Mouse (Mus musculus): ENCODE results near the gene Shc3. TPM values are rescaled to one million over a fixed set of nuclear protein-coding genes. Genes with fewer than 3 reads are reported as not detected.

The Shc3 gene
- total and polyA plus RNA-seq, 3 experiments = not detected

DNA sequence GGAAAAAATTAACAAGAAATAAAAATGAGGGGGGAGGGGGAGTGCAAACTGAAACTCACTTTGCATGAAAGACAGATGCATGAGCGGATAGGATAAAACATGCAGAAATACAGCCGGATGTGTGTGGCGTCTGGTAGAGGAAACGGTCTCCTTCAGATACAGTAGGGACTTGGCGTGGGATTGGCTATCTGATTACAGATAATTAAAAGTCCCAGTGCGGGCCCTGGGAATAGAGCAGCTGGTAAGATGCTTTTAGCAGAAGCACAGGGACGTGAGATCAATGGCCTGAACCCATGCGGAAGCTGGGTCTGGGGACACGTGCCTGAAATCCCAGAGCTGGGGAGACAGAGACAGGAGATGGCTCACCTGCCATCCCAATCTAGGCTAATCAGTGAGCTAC is 75.5 kb downstream of the Shc3 start:
- no peak overlapping the region for H3K4me3 ChIP-seq (ENCODE audit: control insufficient read depth in 1 of 2, insufficient read depth in 1 of 2, low read depth in 2 of 2, low read length in 2 of 2)
- H3K79me2 ChIP-seq (ENCODE audit: control insufficient read depth, insufficient read depth, low read length, poor library complexity) = no peaks in the 10 kb centered on the region
- H3K4me1 ChIP-seq (ENCODE audit: control insufficient read depth in 1 of 2, insufficient read depth in 2 of 2, low read length in 2 of 2) = no peaks in the 10 kb centered on the region
- no peaks in the 10 kb centered on the region for H3K27me3 ChIP-seq (ENCODE audit: control insufficient read depth in 1 of 2, insufficient read depth in 2 of 2, low read length in 2 of 2)
- no peak for DNase-seq (ENCODE audit: low read depth, low spot score)
- TF ChIP-seq RAD21 (IDR thresholded peaks at IDR 0.05; ENCODE audit: low read depth, low read length) (no peak), TCF12 (IDR thresholded peaks at IDR 0.05; ENCODE audit: low read depth, low read length) (no peak), MYC (IDR thresholded peaks at IDR 0.05; ENCODE audit: low read depth, low read length) (no peak), GATA1 (IDR thresholded peaks at IDR 0.05; ENCODE audit: low read depth, low read length) (no peak), USF2 (IDR thresholded peaks at IDR 0.05; ENCODE audit: borderline replicate concordance in 1 of 2, insufficient read depth in 1 of 2, low read depth in 1 of 2, low read length in 2 of 2) (no peak), GABPA (IDR thresholded peaks at IDR 0.05; ENCODE audit: low read depth, low read length) (no peak), ZNF384 (IDR thresholded peaks at IDR 0.05; ENCODE audit: low read depth, low read length) (no peak), NRF1 (IDR thresholded peaks at IDR 0.05; ENCODE audit: insufficient read depth, low read depth, low read length, poor library complexity, severe bottlenecking) (no peak), ZKSCAN1 (IDR thresholded peaks at IDR 0.05; ENCODE audit: low read depth, low read length) (no peak), POLR2A (IDR thresholded peaks at IDR 0.05; ENCODE audit: control insufficient read depth in 1 of 2, insufficient read depth in 1 of 2, low read depth in 1 of 2, low read length in 2 of 2, poor library complexity in 1 of 2) (no peak), ETS1 (IDR thresholded peaks at IDR 0.05; ENCODE audit: low read depth, low read length) (no peak)
- no peak overlapping the region for H3K9ac ChIP-seq (ENCODE audit: control insufficient read depth, low read depth, low read length, poor library complexity, severe bottlenecking)
- H3K27ac ChIP-seq (ENCODE audit: control insufficient read depth, low read depth, low read length) = no peak overlapping the region
- H3K9me3 ChIP-seq (replicated peaks; ENCODE audit: insufficient read depth, low read length) = no peaks in the 10 kb centered on the region
- H3K36me3 ChIP-seq (ENCODE audit: control insufficient read depth in 1 of 2, insufficient read depth in 2 of 2, low read length in 2 of 2) = no peaks in the 10 kb centered on the region

DNA sequence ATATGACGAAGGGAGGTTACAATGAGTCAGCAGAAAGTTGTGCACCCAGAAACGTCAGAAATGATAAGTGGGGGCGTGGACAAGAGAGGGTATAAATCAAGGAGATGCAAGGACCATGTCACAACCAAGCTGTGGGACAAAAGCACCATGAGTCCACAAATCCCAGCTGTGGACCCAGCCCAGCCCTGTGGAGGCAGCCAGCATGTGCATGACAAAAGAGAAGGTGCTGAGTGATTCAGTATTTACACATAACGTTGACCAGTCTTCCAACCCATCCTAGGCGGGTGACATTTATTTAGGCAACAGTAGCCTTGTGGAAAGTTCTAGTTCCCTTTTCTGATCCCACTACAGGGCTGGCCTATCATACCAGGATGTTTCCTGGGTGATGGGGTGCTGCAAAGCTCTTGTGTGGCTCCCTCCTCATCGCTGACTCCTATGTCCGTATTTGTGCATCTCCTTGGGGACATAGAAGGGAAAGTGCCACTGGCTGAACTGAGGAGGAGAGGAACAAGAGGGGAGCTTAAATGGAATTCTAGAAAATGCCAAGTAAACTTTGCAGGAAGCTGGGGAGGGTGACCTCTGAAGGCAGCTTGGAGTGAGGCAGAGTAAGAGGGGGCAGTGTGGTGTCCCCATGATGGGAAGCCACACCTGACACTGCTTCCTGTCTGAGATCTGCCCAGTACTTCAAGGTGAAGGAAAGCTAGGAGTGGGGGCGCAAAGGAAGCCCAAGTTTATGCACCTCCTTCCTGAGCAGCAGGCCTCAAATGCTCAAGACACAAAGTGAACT is 77.4 kb downstream of the Shc3 start:
- no peaks in the 10 kb centered on the region for H3K36me3 ChIP-seq (ENCODE audit: control insufficient read depth in 1 of 2, insufficient read depth in 2 of 2, low read length in 2 of 2)
- no peak overlapping the region for H3K4me3 ChIP-seq (ENCODE audit: control insufficient read depth in 1 of 2, insufficient read depth in 1 of 2, low read depth in 2 of 2, low read length in 2 of 2)
- no peak for DNase-seq (ENCODE audit: low read depth, low spot score)
- H3K27me3 ChIP-seq (ENCODE audit: control insufficient read depth in 1 of 2, insufficient read depth in 2 of 2, low read length in 2 of 2) = no peaks in the 10 kb centered on the region
- H3K9me3 ChIP-seq (replicated peaks; ENCODE audit: insufficient read depth, low read length) = no peaks in the 10 kb centered on the region
- no peak overlapping the region for H3K9ac ChIP-seq (ENCODE audit: control insufficient read depth, low read depth, low read length, poor library complexity, severe bottlenecking)
- no peak for TF ChIP-seq UBTF (IDR thresholded peaks at IDR 0.05; ENCODE audit: borderline replicate concordance, insufficient read depth, low read depth, low read length)
- TF ChIP-seq MYC (IDR thresholded peaks at IDR 0.05; ENCODE audit: low read depth, low read length) = no peak
- TF ChIP-seq POLR2A (IDR thresholded peaks at IDR 0.05; ENCODE audit: control insufficient read depth in 1 of 2, insufficient read depth in 1 of 2, low read depth in 1 of 2, low read length in 2 of 2, poor library complexity in 1 of 2) = no peak
- TF ChIP-seq USF2 (IDR thresholded peaks at IDR 0.05; ENCODE audit: borderline replicate concordance in 1 of 2, insufficient read depth in 1 of 2, low read depth in 1 of 2, low read length in 2 of 2) = no peak
- no peak for TF ChIP-seq SMC3 (IDR thresholded peaks at IDR 0.05; ENCODE audit: low read depth, low read length)
- TF ChIP-seq CHD1 (IDR thresholded peaks at IDR 0.05; ENCODE audit: low read depth, low read length) = no peak
- no peak for TF ChIP-seq TCF12 (IDR thresholded peaks at IDR 0.05; ENCODE audit: low read depth, low read length)
- TF ChIP-seq GABPA (IDR thresholded peaks at IDR 0.05; ENCODE audit: low read depth, low read length) = no peak
- no peak for TF ChIP-seq ZKSCAN1 (IDR thresholded peaks at IDR 0.05; ENCODE audit: low read depth, low read length)
- TF ChIP-seq MAZ (IDR thresholded peaks at IDR 0.05; ENCODE audit: low read depth, low read length) = no peak
- TF ChIP-seq EP300 (IDR thresholded peaks at IDR 0.05; ENCODE audit: low read depth in 1 of 2, low read length in 2 of 2) = no peak
- no peak for TF ChIP-seq GATA1 (IDR thresholded peaks at IDR 0.05; ENCODE audit: low read depth, low read length)
- no peak for TF ChIP-seq JUND (IDR thresholded peaks at IDR 0.05; ENCODE audit: low read depth, low read length)
- no peaks in the 10 kb centered on the region for H3K4me1 ChIP-seq (ENCODE audit: control insufficient read depth in 1 of 2, insufficient read depth in 2 of 2, low read length in 2 of 2)
- H3K27ac ChIP-seq (ENCODE audit: control insufficient read depth, low read depth, low read length) = no peak overlapping the region
- no peaks in the 10 kb centered on the region for H3K79me2 ChIP-seq (ENCODE audit: control insufficient read depth, insufficient read depth, low read length, poor library complexity)
